Mouse (Mus musculus): Measurements from ENCODE around the gene Il21r. TPM values are rescaled to one million over a fixed set of nuclear protein-coding genes. Genes with fewer than 3 reads are reported as not detected.

The Il21r gene
- total RNA-seq (2022) = not detected

GRCm38 (mm10) chr7:125603185-125603631 lies at the start of gene Il21r:
Gene Il21r (plus strand): TSS chr7:125603429.
- no peak for DNase-seq (ENCODE audit: low spot score in 2 of 2)

GRCm38 (mm10) chr7:125553653-125554428 lies 49.4 kb upstream of the Il21r start:
- no peak for DNase-seq (ENCODE audit: low spot score in 2 of 2)

- DNase-seq (ENCODE audit: low spot score in 2 of 2) = no peak
These were observed 48.6 kb upstream of the Il21r start for GRCm38 (mm10) chr7:125554456-125555114.

GRCm38 (mm10) chr7:125555351-125555872 lies 47.8 kb upstream of the Il21r start:
- no peak for DNase-seq (ENCODE audit: low spot score in 2 of 2)

- no peak for DNase-seq (ENCODE audit: low spot score in 2 of 2)
These were observed 47.1 kb upstream of the Il21r start for GRCm38 (mm10) chr7:125556096-125556495.

- no peak for DNase-seq (ENCODE audit: low spot score in 2 of 2)
These were observed 46.4 kb upstream of the Il21r start for GRCm38 (mm10) chr7:125556865-125557264.

GRCm38 (mm10) chr7:125558401-125558945 lies 44.8 kb upstream of the Il21r start:
- DNase-seq (ENCODE audit: low spot score in 2 of 2) = no peak

- DNase-seq (ENCODE audit: low spot score in 2 of 2) = no peak
These were observed 44.2 kb upstream of the Il21r start for GRCm38 (mm10) chr7:125558997-125559396.

- DNase-seq (ENCODE audit: low spot score in 2 of 2) = no peak
These were observed 43.7 kb upstream of the Il21r start for GRCm38 (mm10) chr7:125559537-125559936.

- no peak for DNase-seq (ENCODE audit: low spot score in 2 of 2)
These were observed 43.0 kb upstream of the Il21r start for GRCm38 (mm10) chr7:125560146-125560785.

GRCm38 (mm10) chr7:125561085-125561690 lies 42.0 kb upstream of the Il21r start:
- peak; percentile 79 to 83 for DNase-seq (ENCODE audit: low spot score in 2 of 2)

GRCm38 (mm10) chr7:125562413-125562812 lies 40.8 kb upstream of the Il21r start:
- DNase-seq (ENCODE audit: low spot score in 2 of 2) = no peak

- no peak for DNase-seq (ENCODE audit: low spot score in 2 of 2)
These were observed 40.1 kb upstream of the Il21r start for GRCm38 (mm10) chr7:125563093-125563492.

- DNase-seq (ENCODE audit: low spot score in 2 of 2) = no peak
These were observed 38.8 kb upstream of the Il21r start for GRCm38 (mm10) chr7:125564316-125565024.

- no peak for DNase-seq (ENCODE audit: low spot score in 2 of 2)
These were observed 37.5 kb upstream of the Il21r start for GRCm38 (mm10) chr7:125565516-125566285.

GRCm38 (mm10) chr7:125566420-125566819 lies 36.8 kb upstream of the Il21r start:
- no peak for DNase-seq (ENCODE audit: low spot score in 2 of 2)

GRCm38 (mm10) chr7:125568888-125569287 lies 34.3 kb upstream of the Il21r start:
- DNase-seq (ENCODE audit: low spot score in 2 of 2) = no peak

GRCm38 (mm10) chr7:125571891-125572290 lies 31.3 kb upstream of the Il21r start:
- no peak for DNase-seq (ENCODE audit: low spot score in 2 of 2)

GRCm38 (mm10) chr7:125572737-125573136 lies 30.5 kb upstream of the Il21r start:
- DNase-seq (ENCODE audit: low spot score in 2 of 2) = no peak

GRCm38 (mm10) chr7:125573849-125574248 lies 29.4 kb upstream of the Il21r start:
- no peak for DNase-seq (ENCODE audit: low spot score in 2 of 2)
